Mouse (Mus musculus) cerebellum, adult 2 months (tissue): ENCODE results near the gene Tbc1d8.

Experiments used
- CTCF ChIP-seq: fragments of 200-500 bp; IDR thresholded peaks from 2 replicates; pipeline ENCODE4 v1.5.1; 2011; ENCODE audit warnings: low read depth, mild to moderate bottlenecking, control low read depth, low read length, moderate library complexity, borderline replicate concordance; ENCODE audit not compliant: insufficient read depth
- POLR2A ChIP-seq: fragments of 200-500 bp; IDR thresholded peaks from 2 replicates; pipeline ENCODE4 v1.6.1; 2011; ENCODE audit warnings: low read length, control low read depth, borderline replicate concordance; ENCODE audit not compliant: insufficient read depth

- TF ChIP-seq CTCF (no peak), POLR2A (no peak)
Measured at GRCm38 (mm10) chr1:39477064-39477463, 1.5 kb downstream of the Tbc1d8 start.
